Mouse (Mus musculus): ENCODE data around the gene Nrxn2. TPM values are rescaled to one million over a fixed set of nuclear protein-coding genes. Genes with fewer than 3 reads are reported as not detected.

The Nrxn2 gene
- polyA plus RNA-seq, 1 experiment from 2014 or later, result 66.5 TPM

GRCm38 (mm10) chr19:6553174-6553573 is 134.6 kb downstream of the Nrxn2 start:
- ATAC-seq (ENCODE audit: low read depth), result no peak
- Histone ChIP-seq H3K4me2 (ENCODE audit: low read depth, low read length) (no peak overlapping the region), H3K27ac (ENCODE audit: low read depth, low read length) (no peak overlapping the region), H3K4me1 (ENCODE audit: control insufficient read depth, insufficient read depth, low read length) (no peaks in the 10 kb centered on the region), H3K9ac (replicated peaks; ENCODE audit: low read depth, low read length) (no peak overlapping the region), H3K9me3 (ENCODE audit: control insufficient read depth, low read length) (no peaks in the 10 kb centered on the region), H3K36me3 (ENCODE audit: control insufficient read depth, insufficient read depth, low read length) (no peaks in the 10 kb centered on the region), H3K27me3 (ENCODE audit: control insufficient read depth, insufficient read depth, low read length) (no peaks in the 10 kb centered on the region), H3K4me3 (ENCODE audit: low read depth, low read length) (no peak overlapping the region)
- 81% methylated on average over 5 of the region's 5 CpGs for WGBS

GRCm38 (mm10) chr19:6553819-6554582 is 135.5 kb downstream of the Nrxn2 start:
- ATAC-seq (ENCODE audit: low read depth), result no peak
- H3K9ac ChIP-seq (replicated peaks; ENCODE audit: low read depth, low read length), result no peak overlapping the region
- H3K4me1 ChIP-seq (ENCODE audit: control insufficient read depth, insufficient read depth, low read length), result no peaks in the 10 kb centered on the region
- no peak overlapping the region for H3K4me2 ChIP-seq (ENCODE audit: low read depth, low read length)
- H3K27ac ChIP-seq (ENCODE audit: low read depth, low read length), result no peak overlapping the region
- WGBS, result 38% methylated on average over 8 of the region's 8 CpGs
- H3K27me3 ChIP-seq (ENCODE audit: control insufficient read depth, insufficient read depth, low read length), result no peaks in the 10 kb centered on the region
- H3K4me3 ChIP-seq (ENCODE audit: low read depth, low read length), result no peak overlapping the region
- no peaks in the 10 kb centered on the region for H3K36me3 ChIP-seq (ENCODE audit: control insufficient read depth, insufficient read depth, low read length)
- no peaks in the 10 kb centered on the region for H3K9me3 ChIP-seq (ENCODE audit: control insufficient read depth, low read length)

DNA sequence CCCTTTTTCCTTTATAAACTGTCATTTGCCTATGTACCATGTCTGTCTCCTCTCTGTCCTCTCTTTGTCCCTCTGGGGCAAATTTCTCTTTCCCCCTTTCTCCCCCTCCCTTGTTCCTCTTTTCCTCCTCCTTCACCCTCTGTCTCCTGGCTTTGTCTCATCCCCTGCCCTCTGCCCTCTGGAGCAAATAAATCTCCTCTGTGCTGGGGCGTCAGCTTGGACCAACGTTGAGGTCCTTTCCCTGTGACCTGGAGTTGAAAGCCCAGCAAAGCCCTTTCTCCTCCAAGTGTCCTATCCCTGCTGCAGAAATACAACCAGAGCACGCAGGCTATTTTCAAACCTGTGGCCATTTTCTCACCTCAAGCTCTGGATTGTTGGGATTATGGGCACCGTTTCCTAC is 141.0 kb downstream of the Nrxn2 start:
- ATAC-seq (ENCODE audit: low read depth), result no peak
- H3K9me3 ChIP-seq (ENCODE audit: control insufficient read depth, low read length), result no peaks in the 10 kb centered on the region
- no peak overlapping the region for H3K4me3 ChIP-seq (ENCODE audit: low read depth, low read length)
- no peak overlapping the region for H3K4me2 ChIP-seq (ENCODE audit: low read depth, low read length)
- no peaks in the 10 kb centered on the region for H3K27me3 ChIP-seq (ENCODE audit: control insufficient read depth, insufficient read depth, low read length)
- WGBS, result 35% methylated on average over 4 of the region's 4 CpGs
- H3K36me3 ChIP-seq (ENCODE audit: control insufficient read depth, insufficient read depth, low read length), result no peaks in the 10 kb centered on the region
- H3K27ac ChIP-seq (ENCODE audit: low read depth, low read length), result no peak overlapping the region
- no peaks in the 10 kb centered on the region for H3K4me1 ChIP-seq (ENCODE audit: control insufficient read depth, insufficient read depth, low read length)
- H3K9ac ChIP-seq (replicated peaks; ENCODE audit: low read depth, low read length), result no peak overlapping the region

- Histone ChIP-seq H3K36me3 (ENCODE audit: control insufficient read depth, insufficient read depth, low read length) (no peaks in the 10 kb centered on the region), H3K27ac (ENCODE audit: low read depth, low read length) (no peak overlapping the region), H3K4me3 (ENCODE audit: low read depth, low read length) (no peak overlapping the region), H3K9ac (replicated peaks; ENCODE audit: low read depth, low read length) (no peak overlapping the region), H3K9me3 (ENCODE audit: control insufficient read depth, low read length) (no peaks in the 10 kb centered on the region), H3K27me3 (ENCODE audit: control insufficient read depth, insufficient read depth, low read length) (no peaks in the 10 kb centered on the region), H3K4me2 (ENCODE audit: low read depth, low read length) (no peak overlapping the region), H3K4me1 (ENCODE audit: control insufficient read depth, insufficient read depth, low read length) (no peaks in the 10 kb centered on the region)
- ATAC-seq (ENCODE audit: low read depth), result no peak
- WGBS, result 29% methylated on average over 7 of the region's 7 CpGs
These were observed 141.8 kb downstream of the Nrxn2 start for GRCm38 (mm10) chr19:6560246-6560815.

DNA sequence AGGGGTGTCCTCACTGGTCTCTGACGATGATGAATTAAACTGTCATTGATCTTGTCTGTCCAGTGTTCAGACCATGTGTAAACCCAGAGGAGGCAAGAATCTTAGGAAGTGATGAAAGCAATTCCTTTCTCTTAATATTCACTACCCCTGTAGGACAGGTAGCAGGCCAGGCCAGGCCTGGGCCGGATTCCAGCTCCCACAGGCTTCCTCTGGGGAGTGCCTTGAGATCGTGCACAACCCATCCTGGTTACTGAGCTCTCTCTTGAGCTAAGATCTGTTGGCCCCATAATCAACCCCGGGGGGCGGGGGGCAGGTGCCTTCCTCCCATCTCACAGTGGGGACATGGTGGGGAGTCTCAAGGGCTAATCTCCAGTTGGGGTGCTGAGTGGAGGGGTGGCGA is 146.6 kb downstream of the Nrxn2 start:
- no peak overlapping the region for H3K27ac ChIP-seq (ENCODE audit: low read depth, low read length)
- no peak overlapping the region for H3K9ac ChIP-seq (replicated peaks; ENCODE audit: low read depth, low read length)
- H3K36me3 ChIP-seq (ENCODE audit: control insufficient read depth, insufficient read depth, low read length), result no peaks in the 10 kb centered on the region
- H3K4me3 ChIP-seq (ENCODE audit: low read depth, low read length), result no peak overlapping the region
- H3K27me3 ChIP-seq (ENCODE audit: control insufficient read depth, insufficient read depth, low read length), result no peaks in the 10 kb centered on the region
- no peak overlapping the region for H3K4me2 ChIP-seq (ENCODE audit: low read depth, low read length)
- no peaks in the 10 kb centered on the region for H3K9me3 ChIP-seq (ENCODE audit: control insufficient read depth, low read length)
- 87% methylated on average over 6 of the region's 6 CpGs for WGBS
- no peaks in the 10 kb centered on the region for H3K4me1 ChIP-seq (ENCODE audit: control insufficient read depth, insufficient read depth, low read length)
- no peak for ATAC-seq (ENCODE audit: low read depth)

DNA sequence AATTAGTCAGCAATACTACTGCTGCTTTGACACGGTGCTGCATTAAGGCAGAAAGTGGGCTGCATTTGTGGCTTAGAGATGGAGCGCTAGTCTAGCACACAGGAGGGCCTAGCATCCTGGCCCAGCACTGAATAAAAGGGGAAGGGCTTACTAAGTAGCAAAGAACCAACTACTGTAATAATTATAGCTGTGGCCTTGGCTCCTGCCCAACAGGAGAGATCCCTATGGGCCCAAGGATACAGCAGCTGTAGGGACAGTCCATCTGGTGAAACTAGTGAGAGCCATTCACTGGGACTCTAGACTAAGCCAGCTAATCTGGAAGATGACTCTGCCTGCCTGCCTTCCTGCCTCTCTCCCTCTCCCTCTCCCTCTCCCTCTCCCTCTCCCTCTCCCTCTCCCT is 147.9 kb downstream of the Nrxn2 start:
- no peaks in the 10 kb centered on the region for H3K27me3 ChIP-seq (ENCODE audit: control insufficient read depth, insufficient read depth, low read length)
- no peak overlapping the region for H3K4me2 ChIP-seq (ENCODE audit: low read depth, low read length)
- 78% methylated on average over 2 of the region's 2 CpGs for WGBS
- H3K9ac ChIP-seq (replicated peaks; ENCODE audit: low read depth, low read length), result no peak overlapping the region
- no peaks in the 10 kb centered on the region for H3K9me3 ChIP-seq (ENCODE audit: control insufficient read depth, low read length)
- ATAC-seq (ENCODE audit: low read depth), result no peak; the same call in 1 of the 2 replicates
- no peak overlapping the region for H3K4me3 ChIP-seq (ENCODE audit: low read depth, low read length)
- H3K27ac ChIP-seq (ENCODE audit: low read depth, low read length), result no peak overlapping the region
- H3K36me3 ChIP-seq (ENCODE audit: control insufficient read depth, insufficient read depth, low read length), result no peaks in the 10 kb centered on the region
- H3K4me1 ChIP-seq (ENCODE audit: control insufficient read depth, insufficient read depth, low read length), result no peaks in the 10 kb centered on the region

GRCm38 (mm10) chr19:6569021-6569420 is 150.5 kb downstream of the Nrxn2 start:
- H3K4me1 ChIP-seq (ENCODE audit: control insufficient read depth, insufficient read depth, low read length), result no peaks in the 10 kb centered on the region
- no peak overlapping the region for H3K4me2 ChIP-seq (ENCODE audit: low read depth, low read length)
- no peaks in the 10 kb centered on the region for H3K27me3 ChIP-seq (ENCODE audit: control insufficient read depth, insufficient read depth, low read length)
- 80% methylated on average over 5 of the region's 5 CpGs for WGBS
- no peak overlapping the region for H3K9ac ChIP-seq (replicated peaks; ENCODE audit: low read depth, low read length)
- H3K27ac ChIP-seq (ENCODE audit: low read depth, low read length), result no peak overlapping the region
- no peaks in the 10 kb centered on the region for H3K36me3 ChIP-seq (ENCODE audit: control insufficient read depth, insufficient read depth, low read length)
- H3K4me3 ChIP-seq (ENCODE audit: low read depth, low read length), result no peak overlapping the region
- no peaks in the 10 kb centered on the region for H3K9me3 ChIP-seq (ENCODE audit: control insufficient read depth, low read length)
- ATAC-seq (ENCODE audit: low read depth), result no peak

GRCm38 (mm10) chr19:6569561-6569960 is 151.0 kb downstream of the Nrxn2 start:
- no peaks in the 10 kb centered on the region for H3K9me3 ChIP-seq (ENCODE audit: control insufficient read depth, low read length)
- H3K4me3 ChIP-seq (ENCODE audit: low read depth, low read length), result no peak overlapping the region
- no peak overlapping the region for H3K27ac ChIP-seq (ENCODE audit: low read depth, low read length)
- no peak overlapping the region for H3K4me2 ChIP-seq (ENCODE audit: low read depth, low read length)
- H3K4me1 ChIP-seq (ENCODE audit: control insufficient read depth, insufficient read depth, low read length), result no peaks in the 10 kb centered on the region
- ATAC-seq (ENCODE audit: low read depth), result no peak
- H3K27me3 ChIP-seq (ENCODE audit: control insufficient read depth, insufficient read depth, low read length), result no peaks in the 10 kb centered on the region
- H3K36me3 ChIP-seq (ENCODE audit: control insufficient read depth, insufficient read depth, low read length), result no peaks in the 10 kb centered on the region
- no peak overlapping the region for H3K9ac ChIP-seq (replicated peaks; ENCODE audit: low read depth, low read length)
- 34% methylated on average over 5 of the region's 5 CpGs for WGBS

- no peak overlapping the region for H3K9ac ChIP-seq (replicated peaks; ENCODE audit: low read depth, low read length)
- H3K9me3 ChIP-seq (ENCODE audit: control insufficient read depth, low read length), result no peaks in the 10 kb centered on the region
- H3K27ac ChIP-seq (ENCODE audit: low read depth, low read length), result no peak overlapping the region
- H3K4me1 ChIP-seq (ENCODE audit: control insufficient read depth, insufficient read depth, low read length), result no peaks in the 10 kb centered on the region
- no peak overlapping the region for H3K4me3 ChIP-seq (ENCODE audit: low read depth, low read length)
- no peaks in the 10 kb centered on the region for H3K36me3 ChIP-seq (ENCODE audit: control insufficient read depth, insufficient read depth, low read length)
- no peaks in the 10 kb centered on the region for H3K27me3 ChIP-seq (ENCODE audit: control insufficient read depth, insufficient read depth, low read length)
- no peak overlapping the region for H3K4me2 ChIP-seq (ENCODE audit: low read depth, low read length)
- 82% methylated on average over 5 of the region's 5 CpGs for WGBS
- ATAC-seq (ENCODE audit: low read depth), result no peak
These were observed 152.9 kb downstream of the Nrxn2 start for GRCm38 (mm10) chr19:6571476-6571875.
